Mouse (Mus musculus) c-Kit-positive CD71-positive TER-119-positive erythroid progenitor cells, embryonic 14.5 days (primary cell): ENCODE data around the gene Olfr1056.
"Not testable (repeated sequence)": the region's sequence is repeated elsewhere in the genome, so short reads cannot be mapped to it uniquely, and the experiment has no call there.

Experiments
- DNase-seq: peaks from one replicate; pipeline ENCODE4 v3.0.0-alpha.2; 2013; ENCODE audit warnings: low spot score

Olfr1056 gene

DNA sequence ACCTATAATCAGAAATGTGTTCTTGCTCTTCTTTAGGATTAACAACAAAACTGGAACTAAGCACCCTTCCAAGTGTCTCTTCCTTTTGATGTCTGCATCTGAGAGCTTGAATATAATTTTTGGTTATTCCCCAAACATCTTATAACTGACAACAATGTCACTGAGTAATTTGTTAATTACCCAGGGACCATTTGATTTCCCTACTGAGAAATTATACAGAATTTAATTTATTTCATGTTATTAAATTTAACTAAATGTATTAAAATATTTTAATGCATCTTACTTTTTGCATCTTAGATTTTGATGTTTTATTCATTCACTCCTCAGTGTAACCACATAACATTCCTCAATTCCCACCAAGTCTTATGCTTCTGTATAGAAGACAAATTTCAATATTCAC lies at the start of gene Olfr1056:
Olfr1056 (minus strand) TSS at position 101 of the 400 bp plus-strand sequence.
- DNase-seq = no peak

- DNase-seq = no peak
These were observed 32.8 kb upstream of the Olfr1056 start for GRCm38 (mm10) chr2:86395114-86395513.

DNA sequence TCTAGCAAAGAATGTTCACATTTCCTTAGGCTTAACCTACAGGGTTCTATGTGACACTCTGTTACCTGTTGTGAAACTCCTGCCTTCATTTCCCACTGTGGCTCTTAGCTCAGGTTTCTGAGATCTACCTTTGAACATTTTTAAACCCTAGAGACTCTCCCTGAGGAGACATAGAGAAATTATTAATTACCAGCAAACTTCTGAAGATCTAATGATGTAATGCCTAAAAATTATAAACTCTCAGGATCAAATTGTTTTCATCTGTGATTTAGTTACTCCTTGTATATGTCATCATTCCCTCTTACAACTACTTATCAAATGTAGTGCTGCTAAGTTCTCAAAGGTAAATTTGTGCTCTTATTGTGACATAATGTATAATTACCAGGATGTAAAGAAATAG lies 26.2 kb upstream of the Olfr1056 start, which contains the start of gene Olfr1058:
Olfr1058 (minus strand) TSS at position 101 of the 400 bp plus-strand sequence.
- DNase-seq = not testable (repeated sequence)

DNA sequence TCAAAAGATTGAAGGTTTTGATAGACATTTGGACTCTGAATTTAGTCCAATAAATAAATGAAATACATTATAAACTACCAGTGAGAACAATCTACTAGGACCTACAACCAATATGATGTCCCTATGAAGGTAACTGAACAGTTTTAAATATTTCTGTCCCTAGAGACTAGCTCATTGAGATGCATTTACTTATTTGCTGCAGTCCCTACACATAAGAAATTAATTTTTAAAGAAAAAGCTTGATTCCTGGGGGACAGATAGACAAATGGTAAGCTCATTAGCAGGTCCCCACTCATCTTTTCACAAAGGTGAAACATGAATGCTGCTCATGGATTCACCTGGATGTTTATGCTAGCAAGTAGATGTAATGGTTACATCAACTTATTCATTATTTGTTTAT lies 16.0 kb upstream of the Olfr1056 start, which contains the start of gene Olfr1057:
Olfr1057 (minus strand) TSS at position 101 of the 400 bp plus-strand sequence.
- no peak for DNase-seq

DNA sequence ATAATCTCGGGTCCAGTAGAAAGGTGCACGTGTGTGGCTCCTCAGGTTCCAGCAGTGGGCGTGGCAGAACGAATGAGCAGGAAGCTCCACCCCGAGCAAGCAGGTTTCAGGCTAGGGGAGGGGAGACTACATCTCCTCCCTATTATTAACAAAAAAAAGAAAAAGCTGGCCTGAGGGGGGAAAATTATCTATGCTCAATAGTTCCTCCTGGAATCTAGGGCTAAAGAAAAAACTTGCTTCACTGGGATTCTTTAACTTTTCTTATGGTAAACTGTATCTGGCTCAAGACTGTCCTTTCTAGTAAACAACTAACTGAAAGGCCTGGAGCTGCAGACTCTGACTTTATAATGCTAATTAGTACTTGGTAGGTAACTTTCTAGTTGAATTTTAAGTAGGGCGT lies 4.1 kb upstream of the Olfr1056 start:
- not testable (repeated sequence) for DNase-seq

GRCm38 (mm10) chr2:86351751-86352150 lies 10.5 kb downstream of the Olfr1056 start:
- DNase-seq = not testable (repeated sequence)

GRCm38 (mm10) chr2:86350184-86350583 lies 12.1 kb downstream of the Olfr1056 start, which contains the start of gene Olfr1055:
TSS of gene Olfr1055 (minus strand) at chr2:86350284.
- no peak for DNase-seq

- no peak for DNase-seq
These were observed 26.9 kb downstream of the Olfr1056 start, which contains the start of gene Olfr1054 for GRCm38 (mm10) chr2:86335333-86335732. TSS of gene Olfr1054 (minus strand) at chr2:86335433.

- no peak for DNase-seq
These were observed 47.1 kb downstream of the Olfr1056 start, which contains the start of gene Olfr1053 for GRCm38 (mm10) chr2:86315184-86315583. TSS of gene Olfr1053 (minus strand) at chr2:86315284.
